Mouse (Mus musculus) heart, adult 2 months (tissue): ENCODE measurements at regions not wholly inside any gene's neighbourhood (a gene's known extent, or its start where the extent isn't known, plus 50 kb on each side); places are given as distances from the start of the nearest gene placed in this dataset.

Experiments used
- CTCF ChIP-seq: fragments of 200-600 bp; IDR thresholded peaks from 2 replicates; pipeline ENCODE4 v1.8.1; 2022; ENCODE audit warnings: antibody characterized with exemption, mild to moderate bottlenecking, moderate library complexity
- EP300 ChIP-seq: fragments of 200-500 bp; IDR thresholded peaks from 2 replicates; pipeline ENCODE4 v1.6.1; 2011; ENCODE audit warnings: low read depth, low read length, control low read depth; ENCODE audit not compliant: insufficient read depth
- POLR2A ChIP-seq: fragments of 200-500 bp; IDR thresholded peaks from 2 replicates; pipeline ENCODE4 v1.6.1; 2011; ENCODE audit warnings: mild to moderate bottlenecking, low read depth, low read length, control low read depth; ENCODE audit not compliant: insufficient read depth

GRCm38 (mm10) chr12:106211488-106211887, 201.5 kb downstream of the Vrk1 start:
- TF ChIP-seq CTCF, result no peak
- no peak for TF ChIP-seq POLR2A
- no peak for TF ChIP-seq EP300
